Mouse (Mus musculus): ENCODE measurements around the gene Cnn1.

The Cnn1 gene

DNA sequence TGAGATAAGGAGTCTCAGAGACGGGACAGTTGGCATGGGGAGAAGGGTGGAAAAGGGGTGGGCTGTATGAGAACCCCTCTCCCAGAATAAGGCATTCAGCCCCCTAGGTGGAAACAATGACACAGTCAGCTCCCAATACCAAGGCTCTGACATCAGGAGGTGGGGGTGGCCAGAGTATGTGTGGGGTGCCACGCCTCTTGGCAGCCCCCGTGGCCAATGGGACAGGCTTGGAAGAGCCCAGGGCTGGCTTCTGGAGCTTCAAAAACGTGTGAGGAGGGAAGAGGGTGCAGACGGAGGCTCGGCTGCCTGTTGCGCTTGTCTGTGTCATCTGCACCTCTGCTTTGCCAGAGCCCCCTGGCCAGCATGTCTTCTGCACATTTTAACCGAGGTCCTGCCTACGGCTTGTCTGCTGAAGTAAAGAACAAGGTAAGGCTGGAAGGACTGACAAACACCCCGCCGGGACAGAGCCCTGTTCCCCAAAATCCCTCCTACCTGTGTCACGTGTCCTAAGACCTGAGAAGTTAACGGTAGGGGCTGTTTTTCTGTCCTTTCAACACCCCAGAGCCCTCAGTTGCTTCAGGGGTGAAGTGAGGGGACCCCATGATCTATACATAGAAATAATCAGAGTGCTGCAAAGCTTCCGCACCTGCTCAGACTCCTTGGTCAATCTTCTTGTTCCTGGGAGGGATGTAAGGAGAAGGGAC lies at the start of gene Cnn1:
Gene Cnn1 (plus strand): TSS at position 224 of the 704 bp plus-strand sequence.
- peak in 1 of 2 experiments; percentile 18 for DNase-seq (ENCODE audit: low spot score in 2 of 2)

GRCm38 (mm10) chr9:22049315-22049714 lies 49.7 kb upstream of the Cnn1 start:
- DNase-seq (ENCODE audit: low spot score in 2 of 2) = no peak

- no peak for DNase-seq (ENCODE audit: low spot score in 2 of 2)
Measured at GRCm38 (mm10) chr9:22049721-22050270, 49.2 kb upstream of the Cnn1 start.

- no peak for DNase-seq (ENCODE audit: low spot score in 2 of 2)
Measured at GRCm38 (mm10) chr9:22050351-22050889, 48.6 kb upstream of the Cnn1 start.

- no peak for DNase-seq (ENCODE audit: low spot score in 2 of 2)
Measured at GRCm38 (mm10) chr9:22051161-22051957, 47.7 kb upstream of the Cnn1 start.

GRCm38 (mm10) chr9:22051958-22052254 lies 47.1 kb upstream of the Cnn1 start, which contains the start of gene Elavl3:
Elavl3 (minus strand) TSS chr9:22052023.
- DNase-seq (ENCODE audit: low spot score in 2 of 2) = no peak

GRCm38 (mm10) chr9:22053657-22054056 lies 45.4 kb upstream of the Cnn1 start:
- no peak for DNase-seq (ENCODE audit: low spot score in 2 of 2)

DNA sequence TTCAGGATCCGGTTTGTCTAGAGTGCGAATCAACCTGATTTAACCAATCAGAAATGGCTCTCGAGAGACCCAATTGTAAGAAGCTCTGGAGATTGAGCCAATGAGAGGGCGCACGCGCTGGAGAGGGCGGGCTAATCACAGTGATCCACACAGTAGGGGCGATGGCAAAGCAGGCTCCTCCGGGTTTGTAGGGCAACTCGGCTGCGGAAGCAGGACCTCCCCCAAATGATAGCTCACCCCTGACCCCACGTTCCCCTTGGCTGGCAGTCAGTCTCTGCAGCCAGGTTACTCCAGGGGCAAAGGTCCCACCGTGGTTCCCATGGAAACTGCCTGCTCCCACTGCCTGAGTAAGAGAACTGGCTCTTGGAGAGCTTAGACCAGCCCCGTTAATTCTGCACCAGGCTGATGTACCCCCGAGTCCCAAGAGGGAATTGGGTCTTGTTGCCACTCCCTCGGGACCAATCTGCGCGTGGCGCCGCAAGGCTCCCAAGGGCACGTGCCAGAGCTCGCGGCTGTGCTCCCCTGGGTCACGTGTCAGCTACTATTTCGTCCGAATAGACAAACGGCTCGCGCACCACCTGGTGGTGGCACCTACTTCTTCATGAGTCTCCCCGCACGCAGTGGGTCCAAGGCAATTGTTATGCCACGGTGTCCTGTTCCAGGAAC lies 44.5 kb upstream of the Cnn1 start:
- DNase-seq (ENCODE audit: low spot score in 2 of 2) = peak; percentile 30 to 43

DNA sequence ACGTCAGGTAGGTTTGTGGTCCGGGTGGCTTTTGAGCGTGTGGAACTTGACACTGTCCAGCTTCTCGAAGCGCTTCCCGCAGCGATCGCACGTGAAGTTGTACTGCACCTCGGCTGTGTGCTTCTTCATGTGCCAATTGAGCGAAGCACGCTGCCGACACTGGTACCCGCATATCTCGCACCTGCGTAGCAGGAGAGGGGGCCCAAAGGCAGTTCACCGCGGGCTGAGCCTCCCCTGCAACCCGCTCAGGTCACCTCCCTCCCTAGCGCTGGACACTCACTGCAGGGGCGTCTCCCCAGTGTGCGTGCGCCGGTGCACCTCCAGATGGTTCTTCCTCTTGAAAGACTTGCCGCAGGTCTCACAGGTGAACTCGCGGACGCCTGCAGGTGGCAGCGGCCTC lies 43.3 kb upstream of the Cnn1 start:
- no peak for DNase-seq (ENCODE audit: low spot score in 2 of 2)

DNA sequence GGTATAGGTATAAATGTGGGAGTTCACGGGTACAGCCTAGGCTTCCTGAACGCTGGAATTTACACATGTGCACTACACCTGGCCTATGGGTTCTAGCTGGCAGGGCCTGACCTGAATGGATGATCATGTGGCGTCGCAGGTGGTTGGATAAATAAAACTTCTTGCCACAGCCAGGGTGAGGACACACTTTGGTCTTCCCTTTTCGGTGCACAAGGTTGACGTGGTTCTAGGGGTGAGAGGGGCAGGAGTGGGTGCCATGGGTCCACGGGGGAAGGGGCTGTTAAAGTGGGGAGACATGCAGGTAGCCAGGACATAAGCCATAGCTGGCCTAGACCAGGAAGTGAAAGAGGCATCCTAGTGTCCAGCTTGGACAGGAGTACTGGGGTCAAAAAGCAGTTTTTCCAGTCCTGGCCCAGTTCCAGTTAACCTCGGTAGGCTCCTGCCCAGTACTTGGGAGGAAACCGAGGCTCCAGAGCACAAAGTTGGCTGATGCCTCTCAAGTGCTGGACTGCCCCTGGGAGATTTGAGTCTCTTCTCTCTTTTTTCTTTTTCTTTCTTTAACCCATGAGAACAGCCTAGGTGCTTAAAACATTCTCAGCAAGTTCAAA lies 42.6 kb upstream of the Cnn1 start:
- no peak for DNase-seq (ENCODE audit: low spot score in 2 of 2)

DNA sequence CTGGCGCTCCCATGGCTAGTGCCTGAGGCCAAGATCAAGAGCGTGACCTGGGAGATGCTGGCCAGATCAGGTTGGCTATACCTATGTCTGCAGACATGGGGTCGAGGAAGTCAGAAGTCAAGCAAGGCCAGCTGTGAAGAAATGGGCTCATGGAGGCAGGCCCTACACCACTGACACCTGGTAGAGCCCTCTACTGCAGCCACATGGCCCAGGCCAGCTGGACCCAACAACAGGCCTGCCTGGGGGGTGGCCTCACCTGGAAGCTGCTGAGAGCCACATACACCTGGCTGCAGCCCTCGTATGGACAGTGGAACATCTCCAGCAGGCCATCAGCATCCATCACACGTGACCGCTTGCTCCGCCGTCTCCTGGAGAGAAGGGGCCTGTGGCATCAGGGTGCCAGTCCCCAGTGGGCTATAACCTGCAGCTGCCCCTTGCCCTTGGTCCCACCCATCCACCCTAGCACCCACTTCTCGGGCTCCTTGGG lies 41.9 kb upstream of the Cnn1 start:
- DNase-seq (ENCODE audit: low spot score in 2 of 2) = no peak

DNA sequence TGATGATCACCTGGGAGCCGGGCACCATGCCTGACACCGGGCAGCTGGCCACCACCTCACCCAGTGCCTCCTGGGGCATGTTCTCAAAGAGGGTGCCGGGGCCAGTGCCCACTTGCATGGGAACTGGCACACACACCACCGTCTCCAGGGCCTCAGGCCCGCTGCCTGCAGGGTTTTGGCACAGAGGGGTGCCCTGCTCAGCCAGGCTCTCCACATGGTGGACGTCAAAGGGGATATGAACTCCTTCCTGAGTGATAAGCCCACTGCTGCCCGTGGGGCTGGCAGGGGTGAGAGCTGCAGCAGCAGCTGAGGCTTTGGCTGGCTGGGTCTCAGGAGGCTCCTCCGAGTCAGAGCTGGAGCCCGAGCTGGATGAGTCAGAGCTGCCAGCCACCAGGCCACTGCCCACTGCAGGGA lies 41.0 kb upstream of the Cnn1 start:
- DNase-seq (ENCODE audit: low spot score in 2 of 2) = no peak

DNA sequence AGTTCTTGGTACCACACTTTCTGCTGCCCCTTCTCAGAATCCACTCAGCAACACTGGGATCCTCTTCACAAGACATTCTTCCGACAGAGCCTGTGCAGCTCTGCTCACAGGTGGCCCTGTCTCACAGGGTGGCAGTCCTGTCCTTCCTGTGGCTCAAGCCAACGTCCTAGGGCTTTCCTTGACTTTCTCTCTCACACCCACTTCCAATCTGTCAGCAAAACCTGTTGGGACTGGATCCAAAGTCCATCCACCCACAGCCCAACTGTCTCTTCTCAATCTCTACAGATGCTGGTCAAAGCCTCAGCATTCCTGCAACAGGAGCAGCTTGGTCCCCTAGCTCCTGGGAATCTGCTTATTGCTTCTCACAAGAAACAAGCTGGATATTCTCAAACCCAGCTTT lies 37.7 kb upstream of the Cnn1 start:
- DNase-seq (ENCODE audit: low spot score in 2 of 2) = no peak

DNA sequence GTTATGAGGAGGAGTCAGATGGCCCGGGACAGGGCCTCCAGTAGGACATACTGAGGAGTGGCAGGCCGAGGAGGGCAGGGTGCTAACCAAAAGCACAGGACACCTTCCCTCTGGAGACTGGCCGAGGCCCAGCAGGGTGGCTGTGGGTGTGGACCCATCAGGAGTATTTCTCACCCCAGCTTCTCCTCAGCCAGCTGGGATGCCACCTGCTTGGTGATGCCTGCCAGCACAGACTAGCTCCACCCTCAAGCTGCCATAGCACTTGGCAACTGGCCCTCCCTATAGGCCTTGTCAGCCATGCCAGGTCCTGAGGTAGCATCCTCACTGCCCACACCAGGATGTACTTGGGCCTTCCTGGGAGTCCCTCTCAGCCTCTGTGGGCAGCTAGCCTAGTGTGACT lies 34.7 kb upstream of the Cnn1 start:
- DNase-seq (ENCODE audit: low spot score in 2 of 2) = no peak

GRCm38 (mm10) chr9:22065642-22066041 lies 33.4 kb upstream of the Cnn1 start:
- DNase-seq (ENCODE audit: low spot score in 2 of 2) = no peak

- peak; percentile 44 to 45 for DNase-seq (ENCODE audit: low spot score in 2 of 2)
Measured at GRCm38 (mm10) chr9:22066433-22066832, 32.6 kb upstream of the Cnn1 start.

GRCm38 (mm10) chr9:22067195-22067594 lies 31.8 kb upstream of the Cnn1 start:
- DNase-seq (ENCODE audit: low spot score in 2 of 2) = no peak

GRCm38 (mm10) chr9:22069881-22070553 lies 29.0 kb upstream of the Cnn1 start:
- DNase-seq (ENCODE audit: low spot score in 2 of 2) = no peak

GRCm38 (mm10) chr9:22070791-22071573 lies 28.0 kb upstream of the Cnn1 start, which contains the start of the genes Gm49318 and Zfp653:
Gm49318 (minus strand) TSS chr9:22071259.
Zfp653 (minus strand) TSS chr9:22071376.
- peak; percentile 92 to 96 for DNase-seq (ENCODE audit: low spot score in 2 of 2)

DNA sequence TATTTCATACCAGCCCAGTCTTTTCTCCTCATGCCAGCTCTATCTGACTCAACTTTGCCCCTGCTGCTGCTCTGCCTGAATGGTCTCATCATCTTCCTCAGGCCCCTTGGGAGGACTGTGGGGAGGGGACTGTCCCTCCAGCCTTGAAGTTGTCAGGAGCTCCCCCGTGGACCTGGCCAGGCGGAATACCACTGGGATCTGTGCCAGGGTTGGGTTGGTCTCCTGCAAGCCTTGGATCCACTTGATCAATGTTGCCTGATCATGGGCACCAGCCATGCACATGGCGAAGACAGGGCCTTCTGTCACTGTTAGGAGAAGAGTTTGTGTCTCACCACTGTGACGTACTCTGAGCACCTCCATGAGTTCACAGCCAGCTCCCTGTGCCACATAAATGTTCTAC lies 26.7 kb upstream of the Cnn1 start:
- no peak for DNase-seq (ENCODE audit: low spot score in 2 of 2)

Data from urinary bladder, adult 18-20 months (tissue).